Mouse (Mus musculus) monocyte, adult 5-6 weeks (primary cell): ENCODE results near the gene Capn3. TPM values are rescaled to one million over a fixed set of nuclear protein-coding genes. Genes with fewer than 3 reads are reported as not detected.

Experiments used
- ATAC-seq: fragments of 153-309, 156-312 bp; replicated peaks from 2 replicates; pipeline ENCODE4 v1.8.0; 2017; ENCODE audit warnings: mild to moderate bottlenecking; ENCODE audit not compliant: low TSS enrichment, insufficient number of reproducible peaks, severe bottlenecking, poor library complexity, low FRiP score
- total RNA-seq: library from RNA; stranded (forward); fragments of 200-1000, 200-491, 200-594 nt; gene quantifications from 3 replicates; pipeline ENCODE4 v1.2.3, GENCODE M21; 2017

Capn3 gene
- total RNA-seq, 1 experiment from 2014 or later: 5.0 TPM

GRCm38 (mm10) chr2:120476277-120477087 is 20.7 kb downstream of the Capn3 start:
- ATAC-seq: no peak

GRCm38 (mm10) chr2:120478600-120478999 is 22.8 kb downstream of the Capn3 start:
- ATAC-seq: peak; percentile 81; the same call in 1 of the 2 replicates

- no peak for ATAC-seq
Observed at GRCm38 (mm10) chr2:120481921-120482320, 26.1 kb downstream of the Capn3 start.

GRCm38 (mm10) chr2:120482506-120483389 is 26.9 kb downstream of the Capn3 start:
- ATAC-seq: no peak

GRCm38 (mm10) chr2:120484241-120484640 is 28.4 kb downstream of the Capn3 start:
- no peak for ATAC-seq

GRCm38 (mm10) chr2:120493254-120493653 is 37.4 kb downstream of the Capn3 start:
- no peak for ATAC-seq

- no peak for ATAC-seq
Observed at GRCm38 (mm10) chr2:120496511-120496910, 40.7 kb downstream of the Capn3 start.

GRCm38 (mm10) chr2:120499971-120500471 is 44.2 kb downstream of the Capn3 start:
- peak; percentile 41 for ATAC-seq

GRCm38 (mm10) chr2:120501136-120501918 is 45.5 kb downstream of the Capn3 start:
- ATAC-seq: no peak

GRCm38 (mm10) chr2:120501931-120502604 is 46.2 kb downstream of the Capn3 start:
- no peak for ATAC-seq

GRCm38 (mm10) chr2:120502605-120502990 is 46.8 kb downstream of the Capn3 start:
- no peak for ATAC-seq

- no peak for ATAC-seq
Observed at GRCm38 (mm10) chr2:120503094-120503493, 47.3 kb downstream of the Capn3 start.

GRCm38 (mm10) chr2:120503992-120504391 is 48.2 kb downstream of the Capn3 start:
- ATAC-seq: no peak

GRCm38 (mm10) chr2:120514181-120514580 is 58.4 kb downstream of the Capn3 start:
- ATAC-seq: no peak

- ATAC-seq: no peak
Observed at GRCm38 (mm10) chr2:120518547-120519210, 62.9 kb downstream of the Capn3 start.

- no peak for ATAC-seq
Observed at GRCm38 (mm10) chr2:120526771-120527170, 71.0 kb downstream of the Capn3 start.

- no peak for ATAC-seq
Observed at GRCm38 (mm10) chr2:120529531-120529930, 73.7 kb downstream of the Capn3 start.

- ATAC-seq: no peak
Observed at GRCm38 (mm10) chr2:120531223-120531622, 75.4 kb downstream of the Capn3 start.
